ENCODE assay signal across 8 mouse cellular contexts in genomic region chr11:118603126-118603525, GRCm38 (mm10).
DNase-seq lines count a peak whose midpoint lies in the region; ATAC-seq and TF ChIP-seq lines count a peak whose summit lies in the region.

No protein-coding gene starts in this region.

- peak overlapping the region; percentile 60 for H3K4me3 ChIP-seq in E14TG2a.4 (replicated peaks; ENCODE audit: low read length)
- H3K4me3 ChIP-seq in liver, postnatal 0 days (ENCODE audit: low read depth, low read length), result no peak overlapping the region

- intact Hi-C loops in gastrocnemius, postnatal 14 days (cut with DNase I; ENCODE audit: low total_unique reads), result no loop called here

- no peak for TF ChIP-seq EP300 in liver, postnatal 0 days (IDR thresholded peaks at IDR 0.05; ENCODE audit: low read depth)

- H3K4me2 ChIP-seq in liver, postnatal 0 days (ENCODE audit: low read depth, low read length), result no peak overlapping the region

- H3K4me1 ChIP-seq in E14TG2a.4 (replicated peaks; ENCODE audit: low read depth, low read length), result peaks cover 34% of the 10 kb centered on the region
- H3K4me1 ChIP-seq in liver, postnatal 0 days (ENCODE audit: insufficient read depth), result no peaks in the 10 kb centered on the region

- DNase-seq in gastrocnemius, postnatal 14 days, result peak; percentile 26
- no peak for DNase-seq in gastrocnemius, adult 18-20 months (ENCODE audit: low spot score)
- DNase-seq in embryo, embryonic 11 days, result peak; percentile 82
- DNase-seq in liver, postnatal 0 days, result peak; percentile 62
- DNase-seq in yolk sac, embryonic 10.5 days (ENCODE audit: low spot score), result peak; percentile 55
- DNase-seq in right cerebral cortex, adult 18-20 months, result no peak

- WGBS in liver, postnatal 0 days (ENCODE audit: insufficient replicate concordance), result 4% methylated on average over 10 of the region's 10 CpGs

- H3K27me3 ChIP-seq in E14TG2a.4 (ENCODE audit: insufficient read depth, low read length), result peaks cover 52% of the 10 kb centered on the region
- H3K27me3 ChIP-seq in liver, postnatal 0 days (ENCODE audit: insufficient read depth, low read length), result no peaks in the 10 kb centered on the region

- H3K27ac ChIP-seq in liver, postnatal 0 days (ENCODE audit: low read depth), result no peak overlapping the region

- H3K9ac ChIP-seq in liver, postnatal 0 days (replicated peaks), result no peak overlapping the region

- ATAC-seq in liver, postnatal 0 days, result no peak
- ATAC-seq in inflammation-experienced regulatory T-cells, adult 6 months, result no peak

- H3K9me3 ChIP-seq in E14TG2a.4 (ENCODE audit: low read length), result no peaks in the 10 kb centered on the region
- no peaks in the 10 kb centered on the region for H3K9me3 ChIP-seq in liver, postnatal 0 days (ENCODE audit: low read length)

- no peaks in the 10 kb centered on the region for H3K36me3 ChIP-seq in E14TG2a.4 (ENCODE audit: insufficient read depth, low read length)
- H3K36me3 ChIP-seq in liver, postnatal 0 days (replicated peaks; ENCODE audit: insufficient read depth, low read length), result no peaks in the 10 kb centered on the region

- no peak for TF ChIP-seq CTCF in E14TG2a.4 (conservative IDR thresholded peaks at IDR 0.05; ENCODE audit: low read length)
- no peak for TF ChIP-seq CTCF in liver, postnatal 0 days (IDR thresholded peaks at IDR 0.05; ENCODE audit: low read depth)

Comparison
In these comparisons a context has a peak if more than half of its experiments do, and no peak if none do; other contexts are left out.
1. DNase-seq: peak in gastrocnemius, postnatal 14 days (single experiment), embryo, embryonic 11 days (single experiment), liver, postnatal 0 days (single experiment) and yolk sac, embryonic 10.5 days (single experiment); none in gastrocnemius, adult 18-20 months (single experiment) and right cerebral cortex, adult 18-20 months (single experiment).